Mouse (Mus musculus) cortical plate, adult 2 months (tissue): ENCODE measurements around the gene Sptb.

Source experiments
- CTCF ChIP-seq: fragments of 200-500 bp; IDR thresholded peaks from 2 replicates; pipeline ENCODE4 v1.5.1; 2011; ENCODE audit warnings: mild to moderate bottlenecking, control low read depth, low read length; ENCODE audit not compliant: insufficient read depth; ENCODE audit errors: extremely low read depth
- POLR2A ChIP-seq: fragments of 200-500 bp; IDR thresholded peaks from 2 replicates; pipeline ENCODE4 v1.6.1; 2011; ENCODE audit warnings: mild to moderate bottlenecking, low read length, control low read depth; ENCODE audit not compliant: insufficient read depth; ENCODE audit errors: extremely low read depth

DNA sequence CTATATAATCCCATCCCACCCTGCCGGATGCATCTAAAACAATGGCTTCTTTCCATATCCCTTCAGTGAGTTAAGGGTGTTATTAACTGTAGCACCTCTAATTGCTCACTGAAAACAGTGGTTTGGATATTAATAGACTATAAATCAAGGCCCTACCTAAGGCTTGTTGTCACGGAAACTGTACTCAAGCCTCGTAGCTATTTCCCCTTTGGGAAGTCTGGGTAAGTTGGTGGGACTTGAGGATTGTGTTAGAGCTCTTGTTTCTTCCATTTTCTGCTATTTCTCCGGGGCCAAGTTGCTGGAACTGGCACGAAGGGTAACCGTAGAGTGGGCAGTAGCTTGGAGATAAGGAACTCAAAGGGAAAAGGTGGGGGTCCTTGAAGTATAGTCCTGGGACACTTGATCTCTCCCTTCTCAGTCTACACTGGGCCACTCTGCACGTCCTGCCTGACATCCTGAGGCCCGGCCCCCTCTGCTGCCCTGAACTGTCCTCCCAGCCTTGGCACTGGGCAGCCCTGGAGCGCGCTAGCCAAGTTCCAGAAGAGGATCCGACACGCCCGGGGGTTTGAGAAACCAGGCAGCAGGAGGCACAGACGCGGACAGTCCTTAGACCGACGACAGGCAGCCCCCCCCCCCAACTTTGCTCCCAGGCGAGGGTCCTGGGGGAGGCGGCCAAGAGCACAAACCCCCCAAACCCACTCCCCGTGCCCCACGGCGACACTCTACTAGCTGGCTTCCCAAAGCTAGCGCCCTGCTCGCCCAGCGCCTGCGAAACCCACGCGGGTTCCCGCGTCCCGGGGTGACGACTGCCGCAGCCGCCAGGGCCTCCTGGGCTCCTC is 1.2 kb downstream of the Sptb start:
- TF ChIP-seq CTCF, result no peak
- no peak for TF ChIP-seq POLR2A
